Comparison of ENCODE assay signal across 11 mouse cellular contexts in genomic region chr17:50657321-50657720, GRCm38 (mm10).
DNase-seq lines count a peak whose midpoint lies in the region.
"Had no signal": no experiment of that assay in that cellular context is flagged by ENCODE, and none has a peak within 500 bp of the region (broad histone marks: within the 10 kb centered on the region; RNA-seq: fewer than 3 reads in every experiment).

No protein-coding gene starts in this region.

- peak; percentile 93 for DNase-seq in heart, adult 11 months
- DNase-seq in heart, postnatal 4 days, result no peak
- peak; percentile 24 for DNase-seq in ovary, postnatal 36 days (ENCODE audit: low spot score)
- DNase-seq in ovary, adult 18-20 months (ENCODE audit: low spot score), result no peak
- peak; percentile 28 for DNase-seq in brain, adult 2 months (ENCODE audit: low read depth, low spot score)
- no peak for DNase-seq in thymus, postnatal 4 days
- no peak for DNase-seq in right cerebral cortex, postnatal 4 days
- DNase-seq: B cell, adult 2 months; cerebellum, adult 11 months; gastrocnemius, postnatal 36 days; thymus, adult 2 months had no signal

Comparison
In these comparisons a context has a peak if more than half of its experiments do, and no peak if none do; other contexts are left out.
1. DNase-seq: peak in heart, adult 11 months (single experiment), ovary, postnatal 36 days (single experiment) and brain, adult 2 months (single experiment); none in heart, postnatal 4 days (single experiment), ovary, adult 18-20 months (single experiment), thymus, postnatal 4 days (single experiment) and right cerebral cortex, postnatal 4 days (single experiment).